Mouse (Mus musculus): ENCODE results near the gene Tmem255b. TPM values are rescaled to one million over a fixed set of nuclear protein-coding genes. Genes with fewer than 3 reads are reported as not detected.

Tmem255b gene
- total RNA-seq, 2 experiments from 2014 or later = not detected

GRCm38 (mm10) chr8:13489351-13489750 lies 54.4 kb downstream of the Tmem255b start:
- no peak for ATAC-seq (replicated peaks; ENCODE audit: low FRiP score, poor library complexity, severe bottlenecking)

DNA sequence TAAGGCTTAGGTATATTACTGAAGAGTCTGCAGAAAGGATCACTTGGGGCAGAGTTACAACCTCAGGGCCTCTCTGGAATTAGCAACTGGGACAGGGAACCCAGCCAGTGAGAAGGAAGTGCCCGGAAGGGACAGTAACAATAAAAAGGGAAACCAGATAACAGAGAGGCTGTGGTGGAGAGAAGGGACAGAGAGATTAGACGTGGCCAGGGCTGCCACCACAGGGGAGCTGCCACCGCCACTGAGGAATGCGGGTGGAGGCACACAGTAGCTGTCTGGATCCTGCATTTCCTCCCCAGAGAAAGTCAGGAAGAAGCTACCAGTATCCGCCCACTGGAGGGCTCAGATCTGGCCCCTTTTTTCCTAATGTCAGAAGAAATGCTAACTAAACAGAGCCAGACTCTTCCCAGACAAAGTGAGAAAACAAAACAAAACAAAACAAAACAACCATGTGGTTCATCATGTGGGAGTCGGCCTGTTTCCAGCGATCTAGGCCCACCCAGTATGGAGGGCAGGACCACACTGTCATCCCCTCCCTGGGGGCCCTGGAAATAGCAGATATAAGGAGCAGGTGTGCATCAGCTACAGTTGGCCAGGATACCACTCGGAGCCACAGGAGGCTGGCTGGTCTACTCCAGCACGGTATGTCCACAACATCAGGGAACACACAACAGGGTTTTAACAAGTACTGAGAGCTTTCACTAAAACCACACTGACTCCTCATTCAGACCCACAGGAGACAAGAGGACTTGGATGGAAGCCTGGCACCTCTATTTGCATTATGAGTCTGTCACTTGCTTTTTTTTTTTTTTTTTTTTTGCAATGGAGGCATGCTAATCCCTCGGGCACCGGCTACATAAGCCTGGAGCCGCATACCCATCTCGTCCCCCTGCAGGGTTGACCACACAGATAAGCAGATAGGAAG lies 55.3 kb downstream of the Tmem255b start:
- no peak for ATAC-seq (replicated peaks; ENCODE audit: low FRiP score, poor library complexity, severe bottlenecking)

GRCm38 (mm10) chr8:13491491-13492010 lies 56.6 kb downstream of the Tmem255b start:
- no peak for ATAC-seq (replicated peaks; ENCODE audit: low FRiP score, poor library complexity, severe bottlenecking)

- ATAC-seq (replicated peaks; ENCODE audit: low FRiP score, poor library complexity, severe bottlenecking) = no peak
Observed at GRCm38 (mm10) chr8:13492198-13492995, 57.4 kb downstream of the Tmem255b start.

DNA sequence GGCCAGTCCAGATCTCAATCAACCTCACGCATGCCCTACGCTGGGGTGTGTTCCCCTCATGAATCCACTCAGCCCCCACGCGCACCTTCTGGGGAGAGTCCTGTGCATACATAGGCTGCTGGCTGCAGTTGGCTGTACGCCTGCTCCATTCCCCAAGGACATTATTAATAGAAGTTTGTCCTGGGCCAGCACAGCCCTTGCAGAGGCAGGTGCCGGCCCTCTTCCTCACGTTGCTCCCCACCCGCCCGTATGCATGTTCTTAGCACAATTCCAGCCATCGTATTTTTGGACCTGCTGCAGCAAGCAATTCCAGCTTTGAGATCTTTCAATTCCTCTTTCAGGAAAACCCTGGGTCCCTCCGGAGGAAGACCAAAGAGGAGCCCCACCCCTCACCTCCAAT lies 58.0 kb downstream of the Tmem255b start:
- no peak for ATAC-seq (replicated peaks; ENCODE audit: low FRiP score, poor library complexity, severe bottlenecking)

DNA sequence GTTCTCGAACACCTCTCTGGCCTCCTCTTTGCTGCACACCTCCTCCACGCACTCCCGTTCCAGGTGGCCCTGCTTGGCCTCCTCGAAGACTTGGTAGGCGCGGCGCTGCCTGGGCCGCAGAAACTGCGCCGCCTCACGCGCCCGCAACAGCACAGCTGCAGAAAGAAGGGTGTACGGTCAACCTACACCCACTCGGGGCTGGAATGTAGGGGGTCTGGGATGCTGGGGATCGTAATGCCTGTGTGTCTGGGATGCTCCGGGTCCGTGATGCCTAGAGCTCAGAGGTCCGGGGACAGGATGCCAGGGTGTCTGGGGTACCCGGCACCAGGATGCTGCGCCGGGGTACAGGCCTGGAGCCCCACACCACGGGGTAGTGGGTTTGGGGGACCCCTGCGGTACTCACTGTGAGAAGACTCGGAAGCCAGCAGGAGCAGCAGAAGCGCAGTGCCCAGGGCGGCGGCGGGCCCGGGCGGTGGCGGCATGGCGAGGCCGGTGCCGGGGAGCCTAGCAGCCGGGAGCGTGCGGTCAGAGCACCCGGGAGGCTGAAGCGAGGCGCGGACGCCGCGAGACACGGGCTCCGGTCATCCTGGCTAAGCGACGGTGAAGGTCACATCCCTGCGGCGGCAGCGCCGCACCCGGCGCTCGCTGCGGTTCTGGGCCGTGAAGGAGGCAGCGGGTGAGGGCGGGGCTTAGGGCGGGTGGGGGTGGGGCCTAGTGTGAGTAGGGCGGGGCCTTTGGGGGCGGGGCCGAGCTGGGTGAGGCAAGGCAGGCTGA lies 59.1 kb downstream of the Tmem255b start, which contains the start of gene Gas6:
Gene Gas6 (minus strand): TSS at position 633 of the 774 bp plus-strand sequence.
- ATAC-seq (replicated peaks; ENCODE audit: low FRiP score, poor library complexity, severe bottlenecking) = no peak; the same call in 1 of the 2 replicates

DNA sequence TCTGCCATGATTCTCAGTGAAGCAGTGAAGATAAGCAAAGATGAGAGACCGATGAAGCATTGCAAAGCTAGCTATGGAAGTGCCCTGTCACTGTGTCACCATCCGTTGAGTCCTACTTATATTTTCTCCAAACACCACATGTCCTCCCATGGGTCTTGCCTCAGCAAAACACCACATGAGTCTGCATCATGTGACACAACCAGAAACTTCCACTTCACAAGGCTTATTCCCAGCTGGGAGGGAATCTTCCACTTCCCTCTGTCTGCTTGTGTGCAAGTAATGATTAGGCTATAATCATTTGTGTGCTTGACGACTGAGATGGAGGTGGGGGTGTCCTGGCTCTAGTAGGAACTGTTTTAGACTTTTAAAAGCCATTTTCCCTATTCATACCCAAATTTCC lies 66.2 kb downstream of the Tmem255b start:
- no peak for ATAC-seq (replicated peaks; ENCODE audit: low FRiP score, poor library complexity, severe bottlenecking)

GRCm38 (mm10) chr8:13503936-13504606 lies 69.1 kb downstream of the Tmem255b start:
- no peak for ATAC-seq (replicated peaks; ENCODE audit: low FRiP score, poor library complexity, severe bottlenecking)

- no peak for ATAC-seq (replicated peaks; ENCODE audit: low FRiP score, poor library complexity, severe bottlenecking)
Observed at GRCm38 (mm10) chr8:13504894-13505674, 70.1 kb downstream of the Tmem255b start.

DNA sequence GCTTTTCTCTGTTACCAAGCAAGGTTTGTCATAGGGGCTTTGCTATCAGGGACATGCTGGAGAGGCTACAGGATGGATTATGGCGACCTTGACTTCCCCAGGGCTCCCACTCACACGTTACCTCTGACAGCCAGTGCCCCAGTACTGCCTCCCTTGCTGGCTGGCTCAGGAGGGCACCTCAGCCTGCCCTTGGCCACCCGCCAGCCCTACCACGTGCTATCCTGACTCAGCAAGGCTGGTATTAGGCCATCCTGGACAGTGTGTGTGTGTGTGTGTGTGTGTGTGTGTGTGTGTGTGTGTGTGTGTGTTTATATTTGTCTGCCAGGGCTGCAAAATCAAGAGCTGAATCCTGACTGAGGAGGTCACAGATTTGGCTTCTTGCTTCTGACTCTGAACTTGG lies 71.9 kb downstream of the Tmem255b start:
- no peak for ATAC-seq (replicated peaks; ENCODE audit: low FRiP score, poor library complexity, severe bottlenecking)

GRCm38 (mm10) chr8:13507284-13507937 lies 72.4 kb downstream of the Tmem255b start:
- no peak for ATAC-seq (replicated peaks; ENCODE audit: low FRiP score, poor library complexity, severe bottlenecking)

- no peak for ATAC-seq (replicated peaks; ENCODE audit: low FRiP score, poor library complexity, severe bottlenecking)
Observed at GRCm38 (mm10) chr8:13512016-13512415, 77.0 kb downstream of the Tmem255b start.

GRCm38 (mm10) chr8:13512677-13513076 lies 77.7 kb downstream of the Tmem255b start:
- no peak for ATAC-seq (replicated peaks; ENCODE audit: low FRiP score, poor library complexity, severe bottlenecking)

DNA sequence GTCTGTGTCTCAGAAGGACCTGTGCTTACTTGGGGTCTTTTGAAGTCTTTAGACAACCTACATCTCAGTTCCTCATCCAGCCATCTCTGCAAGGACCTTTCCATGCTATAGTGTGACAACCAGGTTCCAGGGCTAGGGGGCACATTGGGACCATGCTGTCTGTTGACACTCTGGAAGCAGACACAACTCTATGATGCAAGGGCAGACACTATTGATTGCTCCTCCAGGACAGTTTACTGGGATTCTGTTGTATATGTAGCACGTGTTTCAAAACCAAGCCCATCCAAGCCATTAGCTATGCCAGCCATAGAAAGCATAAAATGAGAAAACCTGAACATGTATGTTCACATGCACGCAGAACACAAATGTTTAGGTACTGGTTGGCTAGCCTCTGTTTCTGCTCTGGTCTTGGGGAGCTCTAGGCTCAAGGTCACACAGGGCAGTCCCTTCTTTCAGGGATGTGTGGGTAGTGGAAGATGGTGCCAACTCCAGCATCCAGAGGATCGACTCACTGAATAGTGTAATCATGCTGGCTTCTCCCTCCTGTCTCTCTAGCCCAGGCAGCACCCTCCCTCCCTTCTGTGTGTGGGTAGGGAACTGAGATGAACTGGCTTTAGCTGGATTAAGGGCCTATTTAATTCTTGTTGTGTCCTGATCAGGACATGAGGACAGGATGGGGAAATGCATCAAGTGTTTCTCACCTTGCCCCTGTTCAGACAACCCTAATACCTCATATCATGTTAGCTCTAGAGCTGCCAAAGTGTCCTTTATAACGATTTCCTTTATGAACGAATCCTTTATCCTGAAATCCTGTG lies 78.8 kb downstream of the Tmem255b start:
- no peak for ATAC-seq (replicated peaks; ENCODE audit: low FRiP score, poor library complexity, severe bottlenecking)

GRCm38 (mm10) chr8:13516011-13516442 lies 81.0 kb downstream of the Tmem255b start:
- no peak for ATAC-seq (replicated peaks; ENCODE audit: low FRiP score, poor library complexity, severe bottlenecking)

DNA sequence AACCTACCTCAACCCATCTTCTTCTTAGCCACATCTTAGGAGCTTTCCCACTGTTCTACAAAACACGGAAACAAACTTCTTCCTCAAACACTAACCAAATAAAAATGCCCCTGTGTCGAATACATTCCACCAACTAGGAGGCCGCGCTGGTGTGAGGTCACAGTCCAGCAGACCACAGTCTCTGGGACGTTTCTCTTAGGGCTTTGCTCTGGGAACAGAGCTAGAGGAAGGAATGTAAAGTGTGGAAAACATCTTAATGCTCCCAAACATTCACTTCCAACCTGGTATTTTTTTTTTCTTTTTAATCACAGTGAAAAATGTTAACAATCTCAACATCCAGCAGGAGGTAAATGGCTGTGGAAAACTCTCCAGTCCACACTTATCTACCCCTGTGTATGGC lies 81.7 kb downstream of the Tmem255b start:
- ATAC-seq (replicated peaks; ENCODE audit: low FRiP score, poor library complexity, severe bottlenecking) = no peak

DNA sequence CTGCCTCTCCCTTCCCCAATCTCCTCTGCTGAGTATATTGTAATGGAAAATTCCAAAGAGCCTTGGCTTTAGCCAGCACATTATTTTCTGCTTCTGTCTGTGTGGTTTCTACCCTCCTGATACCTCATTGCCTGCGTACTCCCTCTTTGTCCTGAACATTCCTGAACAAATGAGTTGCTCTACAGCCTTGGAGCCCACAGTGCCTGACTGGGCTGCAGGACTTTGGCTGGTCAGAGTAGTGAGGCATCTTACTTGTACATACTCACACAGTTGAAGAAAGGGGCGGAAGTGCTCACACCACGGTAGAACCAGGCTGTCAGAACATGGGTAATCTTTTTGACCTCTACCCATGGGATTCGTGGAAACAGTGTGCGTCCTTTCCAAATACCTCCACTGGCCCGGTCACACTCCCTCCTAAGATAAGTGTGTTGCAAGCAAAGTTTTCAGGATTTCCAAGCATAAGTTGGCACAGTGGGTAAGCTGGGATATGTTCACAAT lies 82.3 kb downstream of the Tmem255b start:
- no peak for ATAC-seq (replicated peaks; ENCODE audit: low FRiP score, poor library complexity, severe bottlenecking)
